Mouse (Mus musculus): ENCODE data around the gene Taar7a.

DNA sequence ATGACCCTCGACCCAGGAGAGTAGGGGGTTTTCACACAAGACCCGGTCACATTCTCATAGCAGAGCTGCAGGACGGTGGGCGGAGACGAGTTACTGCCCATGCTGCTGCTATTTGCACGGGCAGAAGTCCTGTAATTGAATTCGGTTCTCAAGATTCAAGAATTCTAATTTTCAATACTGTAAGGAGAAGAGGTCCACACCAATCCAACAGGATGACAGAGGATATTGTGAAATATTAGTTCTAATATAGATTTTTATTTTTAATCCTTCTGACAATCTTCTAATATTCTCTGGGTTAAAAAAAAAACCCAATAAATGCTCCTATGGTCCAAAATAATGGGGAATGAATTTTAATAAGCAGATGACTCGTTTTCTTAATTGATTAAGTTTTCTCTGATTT, 7.7 kb downstream of the Taar7a start, which contains the start of gene Taar6:
- TF ChIP-seq CTCF (IDR thresholded peaks at IDR 0.05; ENCODE audit: low read depth, low read length), result no peak
- TF ChIP-seq GATA2 (IDR thresholded peaks at IDR 0.05; ENCODE audit: borderline replicate concordance, low read depth, low read length), result no peak
- TF ChIP-seq GATA1 (IDR thresholded peaks at IDR 0.05; ENCODE audit: borderline replicate concordance, low read length), result no peak
- no peak for TF ChIP-seq TAL1 (conservative IDR thresholded peaks at IDR 0.05; ENCODE audit: low read depth, low read length)
